ENCODE assay signal across 9 mouse cellular contexts in genomic region chr2:49719854-49720253, GRCm38 (mm10).
A peak's percentile ranks its signal among the peaks of the same experiment; 100 is the strongest.
DNase-seq lines count a peak whose midpoint lies in the region; ATAC-seq and TF ChIP-seq lines count a peak whose summit lies in the region.
"Had no signal": no experiment of that assay in that cellular context is flagged by ENCODE, and none has a peak within 500 bp of the region (broad histone marks: within the 10 kb centered on the region; RNA-seq: fewer than 3 reads in every experiment).

No protein-coding gene starts in this region.

- no peaks in the 10 kb centered on the region for H3K36me3 ChIP-seq in heart, embryonic 15.5 days
- H3K36me3 ChIP-seq in heart, adult 2 months (ENCODE audit: control insufficient read depth, insufficient read depth, low read length): no peaks in the 10 kb centered on the region
- H3K36me3 ChIP-seq in hindbrain, embryonic 14.5 days (replicated peaks; ENCODE audit: control insufficient read depth, insufficient read depth): peaks cover 31% of the 10 kb centered on the region
- no peaks in the 10 kb centered on the region; the same call in 1 of the 2 replicates for H3K36me3 ChIP-seq in neural tube, embryonic 11.5 days (ENCODE audit: control insufficient read depth, insufficient read depth, low read length)

- H3K4me3 ChIP-seq in heart, embryonic 15.5 days: no peak overlapping the region
- H3K4me3 ChIP-seq in heart, adult 2 months: no peak overlapping the region
- no peak overlapping the region for H3K4me3 ChIP-seq in hindbrain, embryonic 14.5 days (replicated peaks; ENCODE audit: low read length)
- H3K4me3 ChIP-seq in neural tube, embryonic 11.5 days (ENCODE audit: low read depth, low read length): no peak overlapping the region

- intact Hi-C loops in heart, adult 2 months (cut with DNase I): no loop called here

- no peak for TF ChIP-seq CTCF in heart, adult 2 months (IDR thresholded peaks at IDR 0.05)

- TF ChIP-seq POLR2A in heart, adult 2 months (IDR thresholded peaks at IDR 0.05; ENCODE audit: insufficient read depth, low read depth, low read length): no peak

- DNase-seq in heart, adult 2 months: no peak
- DNase-seq in embryo, embryonic 11 days: peak; percentile 83
- DNase-seq in hindbrain, embryonic 14.5 days (ENCODE audit: low spot score): peak; percentile 43
- DNase-seq in neural tube, embryonic 11.5 days (ENCODE audit: low spot score): peak; percentile 54
- no peak for DNase-seq in kidney, adult 18-20 months
- DNase-seq in adrenal gland, postnatal 14 days: no peak

- peaks cover 16% of the 10 kb centered on the region for H3K4me1 ChIP-seq in heart, embryonic 15.5 days (replicated peaks)
- no peaks in the 10 kb centered on the region for H3K4me1 ChIP-seq in heart, adult 2 months (ENCODE audit: control insufficient read depth, insufficient read depth, low read length)
- peaks cover 53% of the 10 kb centered on the region for H3K4me1 ChIP-seq in hindbrain, embryonic 14.5 days (replicated peaks; ENCODE audit: control insufficient read depth, insufficient read depth, low read length)
- H3K4me1 ChIP-seq in neural tube, embryonic 11.5 days (ENCODE audit: control insufficient read depth, insufficient read depth, low read length): peaks cover 39% of the 10 kb centered on the region

- no peak for TF ChIP-seq EP300 in heart, adult 2 months (IDR thresholded peaks at IDR 0.05; ENCODE audit: insufficient read depth, low read depth, low read length)

- ATAC-seq in heart, embryonic 15.5 days (replicated peaks; ENCODE audit: insufficient number of reproducible peaks, insufficient read depth, low FRiP score, low read depth): 0 out of 2 replicates have a peak, but pooled peaks have one; percentile 27
- peak; percentile 45; the same call in 1 of the 2 replicates for ATAC-seq in hindbrain, embryonic 14.5 days (ENCODE audit: low FRiP score)
- ATAC-seq in neural tube, embryonic 11.5 days (ENCODE audit: insufficient read depth, low FRiP score, low TSS enrichment): peak; percentile 64
- no peak for ATAC-seq in inflammation-experienced regulatory T-cells, adult 6 months

- H3K27me3 ChIP-seq in heart, embryonic 15.5 days: 0 out of 2 replicates have a peak, but pooled peaks cover 4% of the 10 kb centered on the region
- no peaks in the 10 kb centered on the region for H3K27me3 ChIP-seq in heart, adult 2 months (ENCODE audit: control insufficient read depth, insufficient read depth, low read length)
- H3K27me3 ChIP-seq in hindbrain, embryonic 14.5 days (ENCODE audit: control insufficient read depth, insufficient read depth, low read length): no peaks in the 10 kb centered on the region
- H3K27me3 ChIP-seq in neural tube, embryonic 11.5 days (ENCODE audit: control insufficient read depth, insufficient read depth, low read length): no peaks in the 10 kb centered on the region

- no peak overlapping the region for H3K9ac ChIP-seq in heart, embryonic 15.5 days
- H3K9ac ChIP-seq in heart, adult 2 months (ENCODE audit: low read depth, low read length): no peak overlapping the region
- H3K9ac ChIP-seq in hindbrain, embryonic 14.5 days: peak overlapping the region; percentile 16; the same call in 1 of the 2 replicates
- H3K9ac ChIP-seq in neural tube, embryonic 11.5 days (ENCODE audit: low read length): peak overlapping the region; percentile 22; the same call in 1 of the 2 replicates

- no peaks in the 10 kb centered on the region for H3K79me2 ChIP-seq in heart, adult 2 months (replicated peaks; ENCODE audit: control insufficient read depth, insufficient read depth, low read length)

- peak overlapping the region; percentile 24 for H3K4me2 ChIP-seq in heart, embryonic 15.5 days
- H3K4me2 ChIP-seq in hindbrain, embryonic 14.5 days (replicated peaks): peak overlapping the region; percentile 8
- H3K4me2 ChIP-seq in neural tube, embryonic 11.5 days (ENCODE audit: low read depth): peak overlapping the region; percentile 19; the same call in 1 of the 2 replicates

- 0 out of 2 replicates have a peak overlapping the region, but pooled peaks have one; percentile 42 for H3K27ac ChIP-seq in heart, embryonic 15.5 days
- no peak overlapping the region for H3K27ac ChIP-seq in heart, adult 2 months
- H3K27ac ChIP-seq in hindbrain, embryonic 14.5 days: peak overlapping the region; percentile 85
- peak overlapping the region; percentile 85 for H3K27ac ChIP-seq in neural tube, embryonic 11.5 days (ENCODE audit: low read depth, low read length)

- H3K9me3 ChIP-seq in heart, embryonic 15.5 days (replicated peaks): no peaks in the 10 kb centered on the region
- H3K9me3 ChIP-seq in hindbrain, embryonic 14.5 days (ENCODE audit: control insufficient read depth, low read length): no peaks in the 10 kb centered on the region
- H3K9me3 ChIP-seq in neural tube, embryonic 11.5 days (ENCODE audit: control insufficient read depth, low read length): no peaks in the 10 kb centered on the region
- H3K9me3 ChIP-seq: megakaryocyte, embryonic 14.5 days had no signal

- 11% methylated on average over 6 of the region's 6 CpGs for WGBS in heart, embryonic 15.5 days
- WGBS in heart, adult 2 months: 17% methylated on average over 6 of the region's 6 CpGs
- WGBS in hindbrain, embryonic 14.5 days: 3% methylated on average over 6 of the region's 6 CpGs
- 2% methylated on average over 6 of the region's 6 CpGs for WGBS in neural tube, embryonic 11.5 days

Comparison
In these comparisons a context has a peak if more than half of its experiments do, and no peak if none do; other contexts are left out.
1. H3K9ac ChIP-seq: peak in hindbrain, embryonic 14.5 days (single experiment) and neural tube, embryonic 11.5 days (single experiment); none in heart, embryonic 15.5 days (single experiment) and heart, adult 2 months (single experiment).
2. DNase-seq: peak in embryo, embryonic 11 days (single experiment), hindbrain, embryonic 14.5 days (single experiment) and neural tube, embryonic 11.5 days (single experiment); none in heart, adult 2 months (0 of 2), kidney, adult 18-20 months (single experiment) and adrenal gland, postnatal 14 days (single experiment).
3. Peak in every context shown above with its lines, with median percentiles within 50 percentile points of each other: H3K4me2 ChIP-seq.